Mouse (Mus musculus): ENCODE measurements around the gene Il11ra1.
"Not testable (repeated sequence)": the region's sequence is repeated elsewhere in the genome, so short reads cannot be mapped to it uniquely, and the experiment has no call there.

Il11ra1 gene

DNA sequence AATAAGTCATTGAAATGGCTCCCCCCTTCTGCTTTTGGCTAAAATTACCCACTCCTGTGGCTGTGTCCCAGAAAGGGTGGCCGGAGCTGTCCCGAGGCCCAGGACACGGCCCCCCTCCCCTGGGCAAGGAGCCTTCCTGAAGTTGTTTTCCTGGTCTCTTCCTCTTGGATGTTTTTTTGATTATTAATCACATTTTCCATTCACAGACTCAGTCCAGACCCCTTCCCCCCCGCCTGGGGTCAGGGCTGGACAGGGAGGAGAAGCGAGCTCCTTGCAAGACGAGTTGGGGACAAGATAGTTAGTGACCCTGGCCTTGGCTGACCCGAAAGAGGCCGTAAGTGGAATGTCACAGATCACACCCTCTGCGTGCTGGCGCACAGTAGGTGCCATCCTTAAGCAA, at the start of gene Il11ra1:
TSS of gene Il11ra1 (plus strand) at position 207 of the 400 bp plus-strand sequence.
- not testable (repeated sequence) for DNase-seq (ENCODE audit: low read depth)

DNA sequence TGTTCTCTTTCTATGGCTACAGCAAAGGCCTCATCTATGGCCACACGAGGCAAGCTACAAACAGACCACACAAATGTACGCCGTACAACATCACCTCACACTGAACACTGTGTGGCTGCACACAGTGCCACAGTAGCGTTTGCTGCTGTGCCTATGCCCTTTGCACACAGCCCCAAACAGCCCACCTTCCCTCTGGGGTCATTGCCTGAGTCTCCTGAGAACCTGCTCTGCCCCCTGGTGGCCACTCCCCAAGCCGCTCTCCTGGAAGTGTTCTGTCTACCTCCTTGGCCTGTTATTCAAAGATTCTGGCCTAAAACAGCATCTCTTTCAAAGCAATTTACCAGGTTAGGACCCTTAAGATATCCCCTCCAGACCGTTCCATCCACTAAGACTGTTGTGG, 46.5 kb upstream of the Il11ra1 start:
- DNase-seq (ENCODE audit: low read depth), result no peak

DNA sequence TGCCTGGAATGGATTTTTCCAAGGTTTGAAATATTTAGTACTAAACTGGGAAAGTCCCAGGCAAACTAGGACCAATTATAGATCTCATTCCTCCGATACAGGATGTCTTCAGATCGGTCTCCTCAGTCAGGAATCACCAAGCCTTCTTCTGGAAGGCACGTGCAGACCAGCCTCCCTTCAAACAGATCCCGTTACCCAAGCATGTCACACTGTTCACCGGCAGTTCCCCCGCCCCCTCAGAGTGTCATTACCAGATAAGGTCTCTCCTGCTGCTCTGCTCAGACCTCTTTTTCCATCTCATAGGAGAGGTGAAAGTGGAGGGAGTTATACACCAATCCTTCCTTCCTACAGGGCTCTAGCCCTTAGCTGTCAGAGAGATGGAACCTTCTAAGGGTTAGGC, 46.1 kb upstream of the Il11ra1 start:
- DNase-seq (ENCODE audit: low read depth), result no peak

DNA sequence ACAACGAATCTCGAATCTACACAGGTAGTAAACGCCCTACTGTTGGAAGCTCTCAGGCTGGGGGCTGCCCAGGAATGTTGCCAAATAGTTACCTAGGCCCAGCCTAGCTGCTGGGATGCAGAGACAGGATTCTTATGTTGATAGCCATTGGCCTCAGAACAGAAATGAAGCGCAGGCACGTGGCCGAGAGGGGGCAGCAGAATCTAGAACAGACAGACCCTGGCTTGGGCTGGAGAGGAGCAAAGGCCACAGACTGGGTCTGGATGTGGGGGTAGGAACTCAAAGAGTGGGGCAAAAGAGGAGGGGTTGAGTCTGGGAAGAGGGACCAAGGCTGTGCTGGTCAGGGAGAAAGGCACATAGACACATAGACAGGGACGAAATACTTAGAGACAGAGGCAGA, 45.6 kb upstream of the Il11ra1 start:
- no peak for DNase-seq (ENCODE audit: low read depth)

DNA sequence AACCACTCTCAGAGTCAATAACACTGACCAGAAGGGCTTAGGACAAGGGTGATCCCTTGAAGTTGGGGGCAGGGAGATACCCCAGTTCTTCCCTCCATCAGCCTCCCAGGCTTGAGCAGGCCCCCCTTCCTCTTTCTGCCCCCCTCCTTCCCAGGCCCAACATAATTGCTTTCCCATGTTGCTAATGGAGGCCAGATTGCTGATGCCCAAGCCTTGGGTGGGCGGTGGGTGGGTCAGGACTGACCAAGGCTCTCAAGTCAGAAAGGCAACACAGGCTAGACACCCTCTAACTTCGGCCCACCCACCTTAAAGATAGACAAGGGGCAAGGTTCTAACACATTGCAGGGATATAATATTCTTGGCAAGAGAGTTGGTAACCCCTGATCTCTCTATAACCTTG, 44.3 kb upstream of the Il11ra1 start:
- DNase-seq (ENCODE audit: low read depth), result no peak

DNA sequence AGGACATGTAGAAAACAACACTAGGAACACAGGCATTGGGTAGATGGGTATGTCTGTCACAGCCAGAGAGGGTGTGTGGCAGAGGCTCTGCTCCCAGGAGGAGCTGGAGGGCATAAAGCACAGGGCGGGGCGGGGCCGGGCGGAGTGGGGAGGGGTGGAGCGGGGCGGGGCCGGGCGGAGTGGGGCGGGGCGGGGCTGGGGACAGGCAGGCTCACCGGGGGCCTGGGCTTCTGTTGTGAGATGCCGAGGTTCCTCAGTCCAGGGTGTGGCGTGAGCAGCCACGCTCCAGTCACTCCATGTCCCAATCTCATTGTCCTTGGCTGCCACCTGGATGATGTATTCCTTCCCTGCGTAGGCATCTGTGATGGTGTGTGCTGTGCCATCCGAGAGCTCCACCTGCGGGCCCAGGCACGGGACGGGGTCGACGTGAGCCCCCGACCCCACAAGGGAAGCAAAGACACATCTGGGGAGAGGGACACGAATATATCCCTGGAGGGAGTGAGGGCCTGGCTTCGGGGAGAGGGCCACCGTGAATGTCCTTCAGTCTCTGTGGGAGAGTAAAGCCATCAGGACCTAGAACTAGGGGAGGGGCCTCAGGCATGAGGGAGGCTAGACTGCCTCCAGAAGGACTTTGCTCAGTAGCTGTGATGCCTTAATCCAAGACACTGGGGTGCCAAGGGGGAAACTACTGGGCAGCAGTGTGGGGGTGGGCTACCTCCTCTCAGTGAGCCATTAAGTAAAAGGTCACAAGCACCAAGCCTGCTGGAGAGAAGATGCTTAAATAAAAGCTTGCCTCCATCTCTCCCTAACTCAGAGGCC, 41.0 kb upstream of the Il11ra1 start:
- DNase-seq (ENCODE audit: low read depth), result no peak

DNA sequence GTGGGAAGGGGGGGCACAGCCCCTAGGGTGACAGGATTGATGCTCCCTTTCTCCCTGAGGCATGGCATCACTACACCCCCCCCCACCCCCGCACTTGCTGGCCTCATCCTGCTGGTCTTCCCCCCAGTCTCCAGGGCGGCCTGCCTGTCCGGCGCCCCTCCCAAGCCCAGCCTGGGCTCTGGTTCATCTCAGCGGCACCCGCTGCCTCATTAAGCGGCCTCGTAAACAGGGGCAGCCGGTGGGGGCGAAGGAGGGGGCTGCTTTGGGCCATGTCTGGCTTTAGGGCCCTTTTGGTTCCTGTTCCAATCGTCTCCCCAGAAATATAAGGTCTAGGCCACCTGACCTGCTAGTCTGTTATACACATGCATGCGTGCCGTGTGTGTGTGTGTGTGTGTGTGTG, 40.2 kb upstream of the Il11ra1 start:
- no peak for DNase-seq (ENCODE audit: low read depth)

DNA sequence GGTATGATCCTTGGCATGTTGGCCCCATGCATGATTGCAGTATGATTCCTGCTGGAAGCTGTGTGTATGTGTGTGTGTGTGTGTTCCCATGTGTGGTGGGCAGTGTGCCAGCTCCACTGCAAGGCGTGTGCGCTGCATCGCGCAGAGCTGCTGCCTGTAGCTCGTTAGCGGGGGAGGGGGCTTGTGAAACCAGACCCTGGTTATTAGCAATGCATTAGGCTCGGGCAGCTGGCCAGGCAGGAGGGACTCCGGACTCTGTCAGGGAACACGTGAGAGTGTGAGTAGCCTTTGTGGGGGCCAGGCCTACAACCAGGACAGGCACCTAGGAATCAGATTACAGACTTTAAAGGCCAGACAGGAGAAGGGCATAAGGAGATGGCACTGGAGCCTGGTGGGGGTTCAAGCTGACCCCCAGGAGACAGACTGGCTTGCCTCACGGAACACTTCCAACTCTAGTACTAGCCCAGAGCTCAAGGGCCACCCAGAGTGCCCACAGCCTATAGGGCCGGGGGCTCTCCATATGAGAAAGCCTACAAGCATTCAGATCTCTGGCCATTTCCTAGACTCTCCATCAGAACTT, 38.8 kb upstream of the Il11ra1 start:
- no peak for DNase-seq (ENCODE audit: low read depth)

DNA sequence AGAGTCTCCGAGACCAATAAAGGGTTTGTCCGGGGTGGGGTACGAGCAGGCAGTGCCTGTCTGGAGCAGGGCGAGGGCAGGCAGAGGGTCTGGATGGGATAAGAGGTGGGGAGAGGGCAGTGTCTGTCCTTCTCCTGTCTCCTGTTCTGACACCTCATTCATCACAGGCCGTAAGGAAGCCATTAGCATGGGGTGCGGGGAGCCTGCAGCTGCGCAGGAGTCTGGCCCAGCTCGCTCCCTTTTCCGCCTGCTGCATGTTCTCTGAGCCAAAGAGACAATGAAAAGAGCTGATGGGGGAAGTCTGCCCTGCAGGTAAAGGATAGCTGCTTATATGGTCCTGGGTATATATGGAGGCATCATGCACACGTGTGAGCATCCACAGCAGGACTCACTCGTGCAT, 37.1 kb upstream of the Il11ra1 start:
- no peak for DNase-seq (ENCODE audit: low read depth)

DNA sequence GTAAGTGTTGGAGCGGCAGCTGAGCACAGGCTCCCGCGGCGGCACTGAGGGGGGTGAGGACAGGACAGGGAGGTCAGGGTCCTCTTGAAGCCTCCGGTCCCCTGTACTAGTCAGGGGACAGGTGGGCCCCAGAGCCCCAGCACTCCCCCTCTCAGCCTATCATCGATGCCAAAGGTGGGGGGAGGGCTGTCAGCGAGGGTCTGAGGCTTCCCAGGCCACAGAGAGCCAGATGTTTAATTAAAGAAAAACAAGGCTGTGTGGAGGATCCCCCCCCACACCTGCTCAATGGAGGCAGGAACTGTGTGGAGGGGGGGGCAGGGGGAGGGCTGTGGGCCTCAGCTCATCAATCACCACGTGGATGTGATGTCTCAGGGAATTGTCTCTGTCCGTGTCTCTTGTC, 36.2 kb upstream of the Il11ra1 start:
- no peak for DNase-seq (ENCODE audit: low read depth)

DNA sequence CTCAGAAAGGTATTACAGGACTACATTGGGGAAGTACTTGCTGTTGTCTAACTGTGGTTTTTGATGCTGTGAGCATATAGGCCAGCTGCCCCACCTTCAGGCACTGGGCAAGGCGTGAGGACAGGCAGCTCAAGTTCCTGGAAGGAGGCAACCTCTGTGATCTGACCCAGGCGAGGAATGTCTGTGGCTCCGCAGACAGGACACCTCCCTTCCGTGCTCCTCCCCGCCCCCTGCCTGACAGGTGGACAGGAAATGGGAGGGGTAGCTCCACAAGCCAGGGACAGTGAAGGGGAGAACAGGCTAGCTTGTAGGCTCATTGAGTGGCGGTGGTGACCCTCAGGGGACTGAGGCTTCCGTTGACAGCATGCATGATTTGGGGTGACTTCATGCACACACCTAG, 35.3 kb upstream of the Il11ra1 start:
- DNase-seq (ENCODE audit: low read depth), result no peak

DNA sequence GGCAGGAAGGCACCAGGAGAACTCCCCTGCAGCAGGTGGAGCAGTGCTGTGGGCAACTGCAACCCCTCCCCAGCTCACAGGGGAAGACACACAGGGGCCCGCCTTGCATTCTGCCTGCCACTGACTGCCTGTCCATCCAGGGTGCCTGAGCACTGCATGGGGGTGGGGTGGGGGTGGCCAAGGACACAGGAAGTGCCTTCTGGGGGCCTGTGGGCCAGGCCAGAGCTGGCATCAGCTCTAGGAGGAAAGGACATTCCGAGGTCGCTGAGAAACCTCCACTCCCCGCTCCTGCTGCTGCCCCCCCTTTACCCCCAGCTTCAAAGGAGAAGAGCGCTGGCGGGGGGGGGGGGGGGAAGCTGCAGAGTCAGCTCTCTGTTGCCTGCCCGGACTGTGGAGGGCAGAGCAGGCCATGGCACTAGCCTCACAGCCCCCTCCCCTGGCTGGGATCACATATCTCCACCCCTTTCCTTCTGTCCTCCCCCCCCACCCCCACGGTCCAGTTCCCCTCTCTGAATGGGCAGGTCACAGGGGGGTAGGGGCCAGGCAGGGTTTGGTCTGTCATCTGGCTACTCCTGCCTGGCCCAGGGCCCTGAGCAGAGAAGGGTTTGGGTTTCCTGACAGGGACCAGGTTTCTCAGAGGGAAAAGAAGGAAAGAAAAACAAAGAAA, 34.6 kb upstream of the Il11ra1 start:
- no peak for DNase-seq (ENCODE audit: low read depth)

DNA sequence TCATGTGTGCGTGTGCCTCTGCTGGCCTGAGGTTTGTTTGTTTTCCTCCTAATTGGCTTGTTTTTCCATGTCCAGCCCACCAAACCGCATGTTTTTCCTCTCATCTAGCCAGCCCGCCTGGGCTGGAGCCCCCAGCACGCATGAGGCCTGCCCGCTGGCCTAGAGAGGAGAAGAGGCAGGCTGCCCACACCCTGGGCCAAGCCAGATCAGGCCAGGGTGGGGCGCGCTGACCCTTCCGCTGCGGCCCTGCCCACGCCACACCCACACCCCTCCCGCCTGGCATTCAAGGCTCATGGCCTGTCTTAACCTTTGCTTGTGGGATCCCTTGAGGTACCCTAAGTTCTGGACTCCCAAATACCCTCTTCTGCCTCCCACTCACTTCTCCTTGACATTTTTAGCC, 33.1 kb upstream of the Il11ra1 start:
- DNase-seq (ENCODE audit: low read depth), result no peak

DNA sequence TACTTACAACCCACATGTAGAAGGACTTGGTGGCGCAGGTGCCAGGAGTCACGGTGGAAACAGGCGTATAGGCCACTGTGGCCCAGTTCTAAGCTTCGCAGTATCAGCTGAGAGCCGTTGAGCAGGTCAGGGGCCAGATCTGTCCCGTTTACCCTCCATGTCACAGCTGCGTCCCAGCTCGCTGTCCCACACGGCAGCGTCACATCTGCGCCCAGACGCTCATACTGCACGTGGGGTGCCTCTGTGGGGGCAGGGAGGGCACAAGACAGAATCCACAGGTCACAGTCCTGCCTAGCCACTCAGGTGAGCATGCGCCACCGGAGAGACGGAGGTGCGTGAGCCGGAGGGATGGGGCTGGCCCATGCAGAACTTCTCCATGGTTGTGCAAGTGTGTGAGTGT, 29.0 kb upstream of the Il11ra1 start:
- no peak for DNase-seq (ENCODE audit: low read depth)

DNA sequence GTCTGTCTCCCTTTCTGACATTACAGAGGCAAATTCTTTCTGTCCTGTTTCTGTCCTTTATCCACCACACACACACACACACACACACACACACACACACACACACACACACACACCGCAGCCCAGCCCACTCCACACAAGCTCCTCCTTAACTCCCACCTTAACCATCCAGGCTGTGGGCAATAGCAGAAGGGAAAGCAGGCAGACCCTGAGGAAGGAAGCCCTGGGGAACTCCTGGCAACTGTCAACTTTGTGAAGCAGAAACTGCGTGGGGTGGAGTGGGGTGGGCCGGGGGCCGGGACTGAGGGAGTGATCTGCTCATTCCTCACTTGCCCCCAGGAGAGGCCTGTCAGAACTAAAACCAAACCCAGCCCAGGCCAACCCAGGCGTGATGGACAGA, 28.3 kb upstream of the Il11ra1 start:
- DNase-seq (ENCODE audit: low read depth), result no peak

DNA sequence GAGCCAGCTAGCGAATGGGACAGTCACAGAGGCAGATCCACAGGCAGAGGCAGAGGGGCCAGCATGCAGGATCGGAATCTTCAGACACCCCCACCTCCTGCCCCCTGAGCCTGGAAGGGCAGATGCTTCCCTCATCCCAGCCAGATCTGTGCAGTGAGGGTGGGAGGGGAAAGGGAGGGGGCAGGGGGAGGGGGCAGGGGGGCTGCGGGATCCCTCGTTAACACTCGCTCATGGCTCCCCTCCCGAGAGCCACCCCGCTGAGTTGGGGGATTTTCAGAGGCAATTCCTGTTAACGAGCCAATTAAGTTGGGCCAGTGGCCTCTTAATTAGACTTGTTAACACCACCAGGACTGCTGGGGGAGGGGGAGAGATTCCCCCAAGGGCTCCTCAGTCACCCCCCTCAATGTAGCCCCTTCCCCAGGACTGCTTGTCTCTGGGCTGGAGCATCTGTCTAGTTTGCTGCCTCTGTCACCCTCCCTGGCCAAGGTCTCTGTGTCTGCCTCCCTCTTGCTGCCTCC, 27.8 kb upstream of the Il11ra1 start:
- DNase-seq (ENCODE audit: low read depth), result no peak

DNA sequence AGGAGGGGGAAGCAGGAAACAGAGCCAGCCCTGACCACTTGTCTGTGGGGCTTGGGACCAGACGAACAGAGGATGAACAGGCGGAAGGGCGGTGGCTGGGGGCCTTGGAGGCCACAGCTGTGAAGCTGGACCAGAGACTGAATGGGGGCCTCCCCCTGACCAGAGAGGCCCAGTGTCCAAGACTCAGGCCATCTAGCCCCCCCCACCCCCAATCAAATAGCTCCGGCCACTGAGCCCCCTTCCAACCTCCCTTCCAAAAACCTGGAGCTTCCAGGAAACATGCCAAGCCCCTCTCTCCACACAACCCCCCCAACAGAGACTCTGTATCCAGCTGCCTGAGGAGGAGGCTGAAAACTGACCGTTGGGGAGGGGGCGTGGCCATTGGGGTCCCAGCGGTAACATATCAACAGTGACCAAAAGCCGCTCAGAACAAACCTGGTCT, 27.2 kb upstream of the Il11ra1 start:
- no peak for DNase-seq (ENCODE audit: low read depth)

DNA sequence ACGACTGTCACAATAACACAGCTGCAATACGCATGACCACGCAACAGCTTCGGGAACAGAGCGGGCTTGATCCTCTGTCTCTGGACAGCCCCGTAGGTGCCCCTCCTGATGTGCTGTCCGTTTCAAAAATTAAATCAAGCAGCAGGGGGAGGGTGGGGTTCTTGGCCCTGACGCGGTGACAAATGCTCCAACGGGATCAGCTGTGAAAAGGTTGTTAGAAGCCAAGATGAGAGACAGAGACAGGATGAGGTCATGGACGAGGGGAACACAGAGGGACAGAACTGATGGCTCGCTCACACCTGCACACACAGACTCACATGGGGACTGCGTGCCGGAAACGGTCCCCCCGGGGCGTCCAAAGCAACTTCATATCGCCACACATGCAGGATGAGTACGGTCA, 26.6 kb upstream of the Il11ra1 start:
- no peak for DNase-seq (ENCODE audit: low read depth)

DNA sequence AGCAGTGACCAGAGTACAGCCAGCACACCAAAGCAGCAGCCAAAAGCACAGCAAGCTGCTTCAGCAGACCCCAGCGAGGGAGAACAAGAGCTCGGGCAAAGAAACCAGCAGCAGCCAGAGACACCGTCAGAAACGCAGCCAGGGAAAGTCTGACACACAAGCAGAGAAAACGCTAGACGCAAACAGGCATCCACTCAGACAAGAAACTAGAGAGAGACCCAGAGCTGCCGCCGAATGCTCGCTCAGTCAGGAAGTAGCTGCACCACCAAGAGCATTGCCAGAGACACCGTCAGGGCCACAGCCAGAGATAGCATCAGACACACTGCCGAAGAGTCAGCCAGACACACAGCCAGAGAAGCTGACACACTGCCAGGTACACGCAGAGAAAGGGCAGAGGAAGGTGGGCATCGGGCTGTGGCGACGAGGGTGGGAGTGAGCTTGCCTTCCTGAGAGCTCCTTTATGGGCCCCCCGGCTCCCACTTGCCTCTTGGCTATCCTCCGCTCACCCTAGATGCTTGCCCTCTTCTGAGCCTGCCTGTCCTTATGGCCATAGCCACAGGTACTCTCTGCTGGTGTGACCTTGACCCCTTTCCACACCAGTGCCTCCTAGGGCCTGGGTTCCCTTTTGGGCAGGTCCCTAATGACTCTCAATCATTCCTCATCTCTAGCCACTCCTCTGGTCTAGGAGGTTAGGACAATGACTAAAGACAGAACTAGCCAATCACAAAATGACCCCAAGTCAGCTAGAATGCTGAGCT, 23.4 kb upstream of the Il11ra1 start:
- no peak for DNase-seq (ENCODE audit: low read depth)

DNA sequence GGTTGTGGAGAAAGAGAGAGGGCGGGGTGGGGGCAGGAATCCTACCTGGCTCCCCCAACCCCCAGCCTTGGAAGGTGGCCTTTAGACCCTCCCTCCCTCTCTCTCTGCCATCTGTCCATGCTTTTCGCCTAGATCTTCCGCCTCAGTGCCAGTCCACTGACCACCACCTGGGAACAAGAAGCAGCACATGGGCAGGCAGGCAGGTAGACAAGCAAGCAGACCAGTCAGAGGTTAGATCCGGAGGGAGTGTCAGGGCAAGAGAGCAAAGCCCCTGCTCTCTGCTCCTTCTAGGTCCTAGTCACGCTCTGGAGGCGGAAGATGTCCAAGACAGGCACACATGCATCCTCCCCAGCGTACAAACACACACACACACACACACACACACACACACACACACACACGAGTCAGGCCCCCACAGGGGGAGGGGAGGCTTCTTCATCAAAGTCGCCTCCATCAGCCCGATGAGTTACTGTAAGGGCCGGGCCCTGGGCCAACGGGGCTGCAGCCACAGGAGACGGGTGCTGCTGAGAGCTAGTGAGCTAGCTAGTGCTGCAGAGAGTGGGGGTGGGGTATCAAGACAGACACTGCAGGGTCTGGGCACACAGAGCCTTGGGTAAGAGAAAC, 22.7 kb upstream of the Il11ra1 start:
- DNase-seq (ENCODE audit: low read depth), result no peak

DNA sequence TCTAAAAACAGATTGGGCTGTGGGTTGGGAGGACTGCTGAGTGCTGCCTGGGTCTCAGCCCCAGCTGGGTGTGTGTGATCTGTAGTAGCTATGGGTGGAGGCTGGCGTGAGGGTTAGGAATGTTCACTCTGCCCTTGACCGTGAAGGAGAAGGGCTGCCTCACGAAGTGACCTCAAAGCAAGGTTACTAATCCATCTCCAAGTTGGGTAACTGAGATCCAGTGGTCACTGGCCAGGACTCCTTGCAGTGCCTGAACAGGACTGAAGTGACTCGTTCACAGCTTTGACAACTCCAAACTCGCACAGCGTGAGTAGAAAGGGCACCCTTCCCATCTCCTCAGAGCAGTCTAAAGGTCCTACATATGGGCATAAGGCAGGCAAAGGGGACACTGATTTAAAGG, 20.9 kb upstream of the Il11ra1 start:
- no peak for DNase-seq (ENCODE audit: low read depth)

DNA sequence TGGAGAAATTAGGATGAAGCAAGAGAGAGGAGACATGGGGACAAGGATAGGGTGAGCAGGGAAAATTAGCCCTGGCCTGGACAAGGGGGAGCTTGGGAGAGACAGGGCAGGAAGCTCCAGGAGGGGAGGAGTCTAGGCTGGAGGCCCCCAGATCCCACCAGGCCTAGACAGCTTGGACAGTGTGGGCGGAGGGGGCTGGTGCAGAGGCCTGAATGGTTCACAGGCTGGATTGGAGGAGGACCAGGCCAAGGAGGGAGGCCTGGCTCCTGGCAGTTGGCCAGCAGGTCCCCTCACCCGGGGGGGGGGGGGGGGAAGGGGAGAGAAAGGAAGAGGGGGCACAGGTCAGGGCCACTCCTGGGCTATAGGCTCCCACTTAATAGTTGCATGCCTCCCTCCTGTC, 20.5 kb upstream of the Il11ra1 start:
- DNase-seq (ENCODE audit: low read depth), result no peak

Measured in fibroblast of lung, adult 2 months (primary cell).